Mouse (Mus musculus) hindbrain, embryonic 11.5 days (tissue): ENCODE results near the gene 6030445D17Rik. TPM values are rescaled to one million over a fixed set of nuclear protein-coding genes. Genes with fewer than 3 reads are reported as not detected.

Source experiments
- ATAC-seq: fragments of 200-750 bp; cut with Nextera tagmentation; 2 replicates; pipeline ENCODE4 v1.8.0; 2017; ENCODE audit warnings: mild to moderate bottlenecking, moderate TSS enrichment, moderate library complexity; ENCODE audit not compliant: low FRiP score
- DNase-seq: peaks from one replicate; pipeline ENCODE4 v3.0.0-alpha.2; 2015; ENCODE audit warnings: low spot score
- H3K27ac ChIP-seq: fragments of 300-500 bp; sonication (generic); 2 replicates; pipeline ENCODE4 v1.5.1; 2014; ENCODE audit warnings: mild to moderate bottlenecking, low read depth, low read length
- H3K27me3 ChIP-seq: fragments of 300-500 bp; sonication (generic); 2 replicates; pipeline ENCODE4 v1.6.1; 2014; ENCODE audit warnings: mild to moderate bottlenecking, low read length, moderate library complexity, mixed read lengths; ENCODE audit not compliant: control insufficient read depth, insufficient read depth
- H3K36me3 ChIP-seq: fragments of 300-500 bp; sonication (generic); 2 replicates; pipeline ENCODE4 v1.6.1; 2014; ENCODE audit warnings: mild to moderate bottlenecking, low read length, moderate library complexity, mixed read lengths; ENCODE audit not compliant: control insufficient read depth, insufficient read depth
- H3K4me1 ChIP-seq: fragments of 300-500 bp; sonication (generic); replicated peaks from 2 replicates; pipeline ENCODE4 v1.6.1; 2014; ENCODE audit warnings: low read length, mixed read lengths; ENCODE audit not compliant: control insufficient read depth, insufficient read depth
- H3K4me2 ChIP-seq: fragments of 300-500 bp; sonication (generic); replicated peaks from 2 replicates; pipeline ENCODE4 v1.6.1; 2014; ENCODE audit warnings: mild to moderate bottlenecking, low read depth, low read length
- H3K4me3 ChIP-seq: fragments of 300-500 bp; sonication (generic); 2 replicates; pipeline ENCODE4 v1.5.1; 2014; ENCODE audit warnings: low read depth, low read length
- H3K9ac ChIP-seq: fragments of 300-500 bp; sonication (generic); 2 replicates; pipeline ENCODE4 v1.6.1; 2014; ENCODE audit warnings: low read depth, low read length
- H3K9me3 ChIP-seq: fragments of 300-500 bp; sonication (generic); 2 replicates; pipeline ENCODE4 v1.6.1; 2016; ENCODE audit warnings: low read length; ENCODE audit not compliant: control insufficient read depth
- WGBS: fragments of 180-500 bp; shearing (Covaris S2); extraction: QIAGEN DNeasy Blood & Tissue Kit; methylation state at CpG from one replicate; pipeline ENCODE4 v1.1.7; 2014; 5-methylcytosine and 5-hydroxymethylcytosine counted together
- polyA plus RNA-seq: library from polyadenylated mRNA; unstranded; fragments of >200 nt; fragmentation: Nextera tagmentation; extraction: Ambion mirVana; gene quantifications from 2 replicates; pipeline ENCODE4 v1.2.1, GENCODE M21; 2014

The 6030445D17Rik gene
- polyA plus RNA-seq, 1 experiment from 2014 or later = not detected

- WGBS = 2% methylated on average over 3 of the region's 3 CpGs
- H3K9ac ChIP-seq = no peak overlapping the region
- no peaks in the 10 kb centered on the region for H3K9me3 ChIP-seq
- no peak overlapping the region for H3K4me2 ChIP-seq
- no peaks in the 10 kb centered on the region for H3K36me3 ChIP-seq
- no peak overlapping the region for H3K4me3 ChIP-seq
- ATAC-seq (no peak), DNase-seq (peak; percentile 89)
- no peak overlapping the region for H3K27ac ChIP-seq
- H3K4me1 ChIP-seq = no peaks in the 10 kb centered on the region; the same call in 1 of the 2 replicates
- H3K27me3 ChIP-seq = no peaks in the 10 kb centered on the region
These were observed 30.7 kb upstream of the 6030445D17Rik start for GRCm38 (mm10) chr4:136431376-136431693.

DNA sequence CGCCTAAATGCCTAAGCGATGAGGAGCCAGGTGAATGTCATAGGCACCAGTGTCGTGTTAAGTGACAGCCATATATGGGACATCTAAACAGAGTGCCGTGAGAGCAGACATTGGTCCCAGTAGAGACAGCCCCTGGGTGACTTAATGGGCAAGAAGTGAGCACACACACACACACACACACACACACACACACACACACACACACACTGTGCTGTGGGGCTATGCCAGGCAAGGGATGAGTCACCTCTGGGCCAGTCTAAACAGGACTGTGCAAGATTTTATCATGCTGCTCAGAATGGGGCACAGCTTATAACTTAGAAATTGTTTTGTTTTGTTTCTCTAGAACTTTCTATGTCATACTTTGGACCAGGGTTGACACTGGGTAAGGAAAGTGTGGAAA lies 28.0 kb upstream of the 6030445D17Rik start:
- no peak overlapping the region for H3K4me3 ChIP-seq
- no peak overlapping the region for H3K9ac ChIP-seq
- DNase-seq = no peak

GRCm38 (mm10) chr4:136439106-136439505 lies 22.9 kb upstream of the 6030445D17Rik start:
- no peak for DNase-seq
- H3K27ac ChIP-seq = no peak overlapping the region
- no peak overlapping the region for H3K4me2 ChIP-seq
- H3K36me3 ChIP-seq = no peaks in the 10 kb centered on the region
- 75% methylated on average over 4 of the region's 4 CpGs for WGBS
- no peak for ATAC-seq
- no peaks in the 10 kb centered on the region for H3K9me3 ChIP-seq
- no peak overlapping the region for H3K9ac ChIP-seq
- H3K27me3 ChIP-seq = no peaks in the 10 kb centered on the region
- H3K4me3 ChIP-seq = no peak overlapping the region
- H3K4me1 ChIP-seq = no peaks in the 10 kb centered on the region

More for the DNA sequence above, 28.0 kb upstream of the 6030445D17Rik start:
- Histone ChIP-seq H3K27ac (no peak overlapping the region), H3K9me3 (no peaks in the 10 kb centered on the region), H3K4me1 (no peaks in the 10 kb centered on the region; the same call in 1 of the 2 replicates), H3K27me3 (no peaks in the 10 kb centered on the region), H3K4me2 (no peak overlapping the region), H3K36me3 (no peaks in the 10 kb centered on the region)
- no peak for ATAC-seq
- WGBS = 89% methylated on average over 4 of the region's 4 CpGs

GRCm38 (mm10) chr4:136441354-136442043 lies 20.6 kb upstream of the 6030445D17Rik start:
- H3K27me3 ChIP-seq = no peaks in the 10 kb centered on the region
- no peak for ATAC-seq
- no peak overlapping the region for H3K9ac ChIP-seq
- H3K4me2 ChIP-seq = no peak overlapping the region
- H3K36me3 ChIP-seq = no peaks in the 10 kb centered on the region
- H3K4me1 ChIP-seq = no peaks in the 10 kb centered on the region
- no peak for DNase-seq
- WGBS = 62% methylated on average over 15 of the region's 15 CpGs
- no peak overlapping the region for H3K4me3 ChIP-seq
- no peaks in the 10 kb centered on the region for H3K9me3 ChIP-seq
- no peak overlapping the region for H3K27ac ChIP-seq

DNA sequence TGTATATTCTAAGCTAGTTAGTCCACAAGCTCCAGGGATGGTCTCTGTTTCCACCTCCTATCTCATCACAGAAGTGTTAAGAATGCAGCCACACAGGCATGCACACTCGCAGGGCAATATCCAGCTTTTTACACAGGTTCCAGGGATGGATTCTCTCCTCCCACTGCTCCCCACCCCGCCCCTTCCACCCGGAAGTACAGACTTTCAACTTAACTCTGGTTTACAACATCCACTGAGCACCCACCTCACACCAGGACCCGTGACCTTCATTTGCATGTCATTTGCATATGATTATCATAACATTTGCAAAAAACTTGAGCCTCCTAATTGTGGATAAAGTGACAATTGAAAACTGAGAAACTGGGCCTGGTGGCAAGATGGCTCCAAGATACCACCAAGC lies 17.5 kb upstream of the 6030445D17Rik start:
- H3K27me3 ChIP-seq = no peaks in the 10 kb centered on the region
- H3K27ac ChIP-seq = no peak overlapping the region
- H3K4me1 ChIP-seq = no peaks in the 10 kb centered on the region
- ATAC-seq = no peak
- H3K9me3 ChIP-seq = no peaks in the 10 kb centered on the region
- no peak overlapping the region for H3K9ac ChIP-seq
- H3K4me2 ChIP-seq = no peak overlapping the region
- no peak overlapping the region for H3K4me3 ChIP-seq
- H3K36me3 ChIP-seq = no peaks in the 10 kb centered on the region
- DNase-seq = no peak
- 74% methylated on average over 4 of the region's 4 CpGs for WGBS

DNA sequence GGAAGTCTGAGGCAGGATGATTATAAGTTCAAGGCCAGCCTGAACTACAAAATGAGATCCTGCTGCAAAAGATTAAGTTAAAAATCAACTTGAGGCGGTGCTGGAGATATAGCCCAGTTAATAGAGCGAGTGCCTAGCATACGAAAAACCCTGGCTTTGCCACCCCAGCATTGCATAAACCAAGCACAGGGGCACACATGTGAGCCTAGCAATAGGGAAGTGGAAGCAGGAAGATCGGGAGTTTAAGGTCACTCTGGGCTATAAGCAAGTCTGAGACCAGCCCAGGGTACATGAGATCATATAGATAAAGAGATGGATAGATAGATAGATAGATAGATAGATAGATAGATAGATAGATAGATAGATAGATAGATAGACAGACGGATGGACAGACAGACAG lies 12.3 kb upstream of the 6030445D17Rik start:
- Histone ChIP-seq H3K9ac (no peak overlapping the region), H3K27ac (no peak overlapping the region)
- WGBS = 88% methylated on average over 5 of the region's 5 CpGs

GRCm38 (mm10) chr4:136450271-136450670 lies 11.8 kb upstream of the 6030445D17Rik start:
- no peaks in the 10 kb centered on the region for H3K36me3 ChIP-seq
- 83% methylated on average over 4 of the region's 4 CpGs for WGBS
- no peak overlapping the region for H3K9ac ChIP-seq

More for the DNA sequence above, 12.3 kb upstream of the 6030445D17Rik start:
- no peak for ATAC-seq
- no peak overlapping the region for H3K4me3 ChIP-seq
- no peaks in the 10 kb centered on the region; the same call in none of the 2 replicates for H3K4me1 ChIP-seq
- no peaks in the 10 kb centered on the region for H3K9me3 ChIP-seq
- no peak for DNase-seq
- no peaks in the 10 kb centered on the region for H3K27me3 ChIP-seq
- no peaks in the 10 kb centered on the region for H3K36me3 ChIP-seq
- no peak overlapping the region for H3K4me2 ChIP-seq

DNA sequence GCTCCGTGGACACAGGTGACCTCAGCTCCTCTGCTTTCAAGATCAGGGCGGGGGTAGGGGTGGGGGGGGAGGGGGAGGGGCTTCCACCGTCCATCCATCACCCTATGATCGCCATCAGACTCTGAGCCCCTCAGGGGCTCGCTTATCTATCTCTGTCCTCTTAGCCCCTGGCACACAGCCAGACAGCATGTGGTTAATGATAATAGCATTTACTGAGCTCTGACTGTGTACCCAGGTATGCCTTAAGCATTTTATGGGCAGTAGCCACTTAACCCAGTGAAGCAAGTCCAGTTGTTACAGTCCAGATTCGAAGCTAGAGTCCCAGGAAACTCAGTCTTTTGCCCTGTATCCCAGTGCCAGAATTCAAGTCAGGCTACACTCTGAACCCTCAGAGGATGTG lies 10.5 kb upstream of the 6030445D17Rik start:
- Histone ChIP-seq H3K4me3 (no peak overlapping the region), H3K9me3 (no peaks in the 10 kb centered on the region), H3K27ac (no peak overlapping the region), H3K36me3 (no peaks in the 10 kb centered on the region), H3K4me1 (no peaks in the 10 kb centered on the region; the same call in none of the 2 replicates), H3K27me3 (no peaks in the 10 kb centered on the region), H3K4me2 (no peak overlapping the region), H3K9ac (no peak overlapping the region)
- WGBS = 23% methylated on average over 6 of the region's 6 CpGs
- no peak for DNase-seq
- no peak for ATAC-seq

More at GRCm38 (mm10) chr4:136450271-136450670, 11.8 kb upstream of the 6030445D17Rik start:
- no peak for DNase-seq
- Histone ChIP-seq H3K27ac (no peak overlapping the region), H3K4me1 (no peaks in the 10 kb centered on the region; the same call in none of the 2 replicates), H3K4me2 (no peak overlapping the region), H3K27me3 (no peaks in the 10 kb centered on the region), H3K9me3 (no peaks in the 10 kb centered on the region), H3K4me3 (no peak overlapping the region)
- no peak for ATAC-seq

DNA sequence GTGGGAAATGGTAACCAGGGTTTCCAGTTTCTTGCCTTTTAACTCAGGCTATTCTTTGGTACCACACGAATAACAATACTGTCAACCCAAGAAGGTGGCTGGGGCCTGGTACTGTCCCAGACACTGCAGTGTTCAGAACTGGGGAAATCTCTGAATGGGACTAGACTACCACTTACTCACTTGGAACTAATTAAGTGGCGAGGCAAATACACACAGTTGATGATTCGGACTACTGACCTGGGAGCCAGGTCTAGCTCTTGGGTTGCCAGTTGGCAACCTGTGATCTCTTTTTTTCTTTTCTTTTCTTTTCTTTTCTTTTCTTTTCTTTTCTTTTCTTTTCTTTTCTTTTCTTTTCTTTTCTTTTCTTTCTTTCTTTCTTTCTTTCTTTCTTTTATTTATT lies 9.8 kb upstream of the 6030445D17Rik start:
- H3K4me3 ChIP-seq = no peak overlapping the region
- no peak overlapping the region for H3K4me2 ChIP-seq
- H3K27ac ChIP-seq = no peak overlapping the region
- no peaks in the 10 kb centered on the region for H3K36me3 ChIP-seq
- H3K9ac ChIP-seq = no peak overlapping the region
- H3K27me3 ChIP-seq = no peaks in the 10 kb centered on the region
- no peaks in the 10 kb centered on the region; the same call in none of the 2 replicates for H3K4me1 ChIP-seq
- DNase-seq (no peak), ATAC-seq (no peak)
- no peaks in the 10 kb centered on the region for H3K9me3 ChIP-seq
- 80% methylated on average over 3 of the region's 3 CpGs for WGBS
